Mouse (Mus musculus) liver, embryonic 14.5 days (tissue): ENCODE data around the gene Nop2.

Source experiments
- CTCF ChIP-seq: IDR thresholded peaks from 2 replicates; pipeline ENCODE4 v1.5.1; 2016; ENCODE audit warnings: antibody characterized with exemption, low read depth, control low read depth
- EP300 ChIP-seq: IDR thresholded peaks from 2 replicates; pipeline ENCODE4 v1.6.1; 2016; ENCODE audit warnings: antibody characterized with exemption, low read depth

- no peak for TF ChIP-seq CTCF
- TF ChIP-seq EP300: no peak
Observed at GRCm38 (mm10) chr6:125098513-125098912, 33.2 kb upstream of the Nop2 start.
